Mouse (Mus musculus) cerebellum, adult (tissue): Measurements from ENCODE around the gene Gsc.
"Not testable (repeated sequence)": the region's sequence is repeated elsewhere in the genome, so short reads cannot be mapped to it uniquely, and the experiment has no call there.

Experiments
- ATAC-seq: cut with Nextera tagmentation; 2 replicates; pipeline ENCODE4 v1.9.2; 2017; ENCODE audit warnings: mild to moderate bottlenecking, moderate library complexity, mixed read lengths; ENCODE audit not compliant: insufficient number of reproducible peaks, low FRiP score, low TSS enrichment

Gsc gene

DNA sequence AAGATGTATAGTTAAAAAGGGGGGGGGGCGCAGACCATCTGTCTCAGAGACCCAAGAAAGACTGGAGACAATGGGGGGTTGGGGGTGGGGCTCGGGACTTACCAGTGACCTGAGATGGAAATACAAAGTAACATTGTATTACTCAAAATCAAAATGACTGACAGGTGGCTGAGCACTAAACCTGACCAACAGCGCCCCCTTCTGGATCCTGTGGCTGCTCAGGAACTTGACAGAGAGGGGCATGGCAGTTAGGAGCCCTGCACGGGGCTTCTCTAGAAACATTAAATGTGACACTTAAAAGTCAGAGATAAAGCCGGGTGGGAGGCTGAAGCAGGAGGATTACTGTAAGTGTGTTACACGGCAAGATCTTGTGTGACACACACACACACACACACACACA is 13.8 kb downstream of the Gsc start:
- no peak for ATAC-seq

DNA sequence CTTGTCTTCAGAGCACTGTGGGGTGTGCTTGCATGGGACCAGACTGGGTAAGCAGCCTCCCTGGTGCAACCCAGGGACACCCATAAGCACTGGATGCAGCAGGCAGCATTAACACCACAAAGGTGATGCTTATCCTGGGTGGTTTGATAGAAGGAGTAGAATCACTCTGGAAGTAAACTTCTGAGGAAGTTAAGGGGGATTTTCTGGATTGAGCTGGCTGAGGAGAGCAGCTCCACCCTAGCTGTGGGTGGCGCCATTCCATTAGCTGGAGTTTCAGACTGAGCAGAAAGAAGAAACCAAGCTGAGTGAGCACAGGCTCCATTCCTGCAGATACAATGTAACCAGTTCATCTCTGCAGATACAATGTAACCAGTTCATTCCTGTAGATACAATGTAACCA is 20.1 kb downstream of the Gsc start:
- ATAC-seq = no peak

DNA sequence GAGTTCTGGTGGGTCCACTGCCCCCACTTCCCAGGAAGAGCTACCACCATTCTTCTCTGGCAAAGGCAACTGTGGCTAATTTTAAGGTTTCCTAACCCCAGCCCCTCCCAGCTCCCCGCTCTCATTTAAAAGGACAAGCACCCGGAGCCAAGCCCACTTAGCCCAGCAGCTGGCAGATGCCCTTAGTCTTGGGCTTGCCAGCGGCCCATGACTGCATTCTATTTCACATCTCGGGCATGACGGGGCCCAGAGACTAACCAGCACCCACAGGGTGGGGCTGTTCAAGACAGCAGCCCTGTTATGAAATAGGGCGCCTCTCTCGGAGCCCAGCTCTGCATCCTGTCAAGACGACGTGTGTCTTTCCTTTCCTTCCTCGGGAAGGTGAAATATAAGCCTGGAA is 22.9 kb downstream of the Gsc start:
- no peak for ATAC-seq

DNA sequence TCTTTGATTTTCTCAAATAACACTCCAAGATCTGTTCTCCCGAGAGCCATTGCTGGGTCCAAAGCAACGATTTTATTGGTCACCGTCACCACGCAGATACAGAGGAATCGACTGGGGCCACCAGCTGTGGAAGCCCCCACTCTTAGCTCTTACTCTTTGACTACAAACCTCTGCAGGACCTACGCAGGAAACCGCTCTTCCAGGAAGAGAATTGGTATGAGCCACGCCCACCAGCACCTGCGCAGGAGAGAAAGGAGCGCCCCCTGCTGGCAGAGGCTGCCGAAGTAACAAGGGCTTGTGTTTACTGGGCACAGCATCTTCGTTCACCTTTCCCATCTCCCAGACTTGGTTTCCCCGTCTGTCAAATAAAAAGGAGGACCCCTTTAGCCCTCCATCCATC is 25.0 kb downstream of the Gsc start:
- ATAC-seq = no peak

DNA sequence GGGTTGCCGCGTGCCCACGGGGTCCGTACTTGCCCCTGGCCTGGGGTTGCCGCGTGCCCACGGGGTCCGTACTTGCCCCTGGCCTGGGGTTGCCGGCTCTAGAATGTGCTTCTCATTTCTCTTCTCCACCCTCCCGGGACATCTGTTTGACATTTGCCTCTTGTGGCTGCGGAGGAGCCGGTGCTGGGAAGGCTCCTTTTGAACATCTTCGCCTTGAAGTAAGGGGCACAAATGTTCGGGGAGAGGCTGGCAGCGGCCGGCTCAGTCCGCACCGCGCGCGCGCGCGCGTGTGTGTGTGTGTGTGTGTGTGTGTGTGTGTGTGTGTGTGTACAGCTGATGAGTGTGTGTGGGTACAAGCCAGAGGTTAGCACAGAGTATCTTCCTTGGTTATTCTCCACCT is 26.1 kb downstream of the Gsc start:
- ATAC-seq = not testable (repeated sequence)

DNA sequence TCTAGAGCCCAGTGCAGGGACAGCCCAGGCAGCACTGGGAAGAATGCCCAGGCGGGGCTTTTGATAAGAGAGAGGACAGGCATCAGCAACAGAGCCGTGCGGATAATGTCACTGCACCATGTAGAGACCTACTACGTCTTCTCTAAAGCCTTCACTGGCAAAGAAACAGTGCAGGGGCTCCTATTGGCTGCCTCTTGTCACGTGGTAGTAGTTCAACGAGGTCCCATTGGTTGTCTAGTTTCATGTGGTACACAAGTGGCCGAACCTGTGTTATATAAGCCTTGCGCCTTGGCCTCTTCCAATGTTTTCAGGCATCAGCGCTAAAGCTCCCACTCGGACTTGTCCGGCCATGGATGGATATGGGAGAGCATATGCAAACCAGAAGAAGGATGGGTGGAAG is 29.4 kb downstream of the Gsc start:
- ATAC-seq = no peak

DNA sequence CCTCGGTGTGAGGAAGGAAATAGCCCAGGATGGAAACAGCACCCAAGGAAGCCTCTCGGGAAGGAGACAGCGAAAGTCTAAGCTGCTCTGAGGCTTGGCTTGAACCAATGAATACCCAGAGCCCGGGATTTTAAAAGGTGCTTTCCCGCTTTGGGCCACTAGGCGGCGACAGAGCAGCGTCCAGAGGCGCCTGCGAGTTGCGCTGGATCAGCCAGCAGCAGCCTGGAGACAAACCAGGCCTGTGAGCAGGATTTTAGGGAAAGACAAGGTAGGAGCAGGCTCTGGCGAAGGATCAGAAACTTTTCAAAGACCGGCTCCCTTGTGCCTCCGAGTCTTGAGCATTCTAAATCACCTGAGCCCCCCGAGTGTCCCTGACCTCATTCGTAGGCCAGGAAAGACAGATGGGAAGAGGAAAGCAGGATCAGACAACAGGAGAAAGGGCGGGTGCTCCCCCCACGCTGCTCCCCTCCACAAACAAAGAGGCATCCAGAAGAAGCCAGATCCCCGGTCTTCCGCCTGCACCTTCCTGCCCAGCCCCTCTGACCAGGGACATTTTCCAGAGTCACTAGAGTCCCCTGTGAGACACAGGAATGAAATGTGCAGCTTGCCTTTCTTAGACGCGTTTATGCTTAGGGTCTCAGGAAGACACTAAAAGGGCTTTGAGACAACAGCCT is 32.9 kb downstream of the Gsc start:
- peak; percentile 53 for ATAC-seq

DNA sequence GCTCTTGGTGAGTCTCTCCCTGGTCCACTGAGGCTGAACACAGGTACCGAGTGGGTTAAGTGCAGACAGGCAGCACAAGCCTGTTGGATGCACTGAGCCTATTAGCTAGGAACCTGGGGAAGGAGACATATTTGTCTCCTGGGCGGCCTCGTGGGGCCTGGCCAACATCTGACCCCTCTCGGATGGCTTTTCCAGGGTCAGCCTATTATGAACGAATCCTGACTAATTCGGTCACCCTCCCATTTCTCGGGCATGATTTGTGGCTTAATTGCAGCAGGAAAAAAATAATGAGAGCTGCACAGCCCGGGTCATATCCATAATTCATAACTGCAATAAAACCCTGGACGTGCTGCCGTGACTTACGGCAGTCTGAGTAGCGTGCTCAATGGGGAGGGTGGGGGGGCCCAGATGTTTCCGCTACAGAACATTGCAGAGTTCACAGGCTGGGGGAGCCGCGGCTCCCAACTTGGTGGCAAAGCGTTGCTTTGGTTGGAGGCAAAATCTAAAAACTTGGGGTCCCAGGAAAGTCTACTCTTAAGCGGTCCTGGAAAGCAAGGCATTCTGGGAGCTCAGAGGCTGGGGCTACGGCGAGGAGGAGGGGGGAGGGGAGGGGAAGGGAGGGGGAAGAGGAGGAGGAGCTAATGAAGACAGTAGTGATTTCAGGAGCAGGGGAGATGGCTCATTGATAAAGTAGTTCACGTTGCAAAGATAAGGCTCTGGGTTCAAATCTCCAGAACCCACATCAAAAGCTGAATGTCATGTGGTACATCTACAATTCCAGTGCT is 39.0 kb downstream of the Gsc start:
- no peak for ATAC-seq

DNA sequence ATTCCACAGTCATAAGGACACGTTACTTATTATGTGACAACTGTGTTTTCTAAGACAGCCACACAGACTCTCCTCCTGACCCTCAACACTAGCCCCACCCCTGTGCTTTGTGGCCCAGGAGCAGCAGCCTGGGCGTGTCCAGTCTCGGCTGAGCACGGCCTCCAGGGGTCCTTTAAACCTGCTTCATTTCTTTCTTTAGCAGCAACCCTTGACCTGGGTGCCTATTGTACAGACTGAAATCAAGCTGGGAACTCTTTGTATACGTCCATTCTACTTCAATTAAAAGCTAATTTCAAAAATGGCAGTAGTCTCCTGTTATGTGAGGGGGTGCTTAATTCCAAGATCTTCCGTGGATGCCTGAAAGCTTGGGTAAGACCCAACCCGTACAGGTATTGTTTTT is 39.9 kb downstream of the Gsc start:
- no peak for ATAC-seq

DNA sequence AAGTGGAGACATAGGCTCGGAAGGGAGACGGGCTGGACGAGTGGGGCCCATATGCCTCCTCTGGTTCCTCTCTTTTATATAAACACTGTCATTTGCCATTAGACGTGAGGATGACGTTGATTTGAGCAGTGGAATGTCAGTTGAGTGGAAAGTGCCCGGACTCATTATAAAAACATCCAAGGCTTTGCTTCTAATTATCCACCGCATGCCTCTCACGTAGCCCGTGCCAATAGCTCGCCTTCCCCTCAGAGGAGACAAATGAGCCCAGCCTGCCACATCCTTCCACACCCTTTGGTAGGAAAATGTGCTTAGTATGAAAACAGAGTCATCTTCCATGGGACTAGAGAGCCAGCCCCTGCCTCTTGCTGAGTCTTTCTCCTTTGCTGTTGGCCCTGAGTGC is 41.8 kb downstream of the Gsc start:
- ATAC-seq = no peak

DNA sequence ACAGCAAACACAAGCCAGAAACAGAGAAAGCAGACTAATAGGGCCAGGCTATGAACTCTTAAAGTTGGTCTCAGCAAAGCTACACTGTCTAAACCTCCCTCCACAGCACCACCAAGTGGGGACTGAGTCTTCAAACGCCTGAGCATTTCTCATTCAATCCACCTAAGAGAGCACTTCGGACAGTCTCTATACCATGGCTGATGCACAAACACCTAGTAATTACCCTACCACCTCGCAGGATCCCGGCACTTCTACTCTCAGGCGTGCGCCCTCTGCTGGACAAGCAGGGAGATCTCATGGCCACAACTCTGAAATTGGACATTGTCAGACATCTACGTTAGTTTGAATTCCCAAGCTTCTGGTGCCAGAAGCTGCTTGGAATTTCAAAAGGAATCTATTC is 46.2 kb downstream of the Gsc start:
- ATAC-seq = peak; percentile 49; the same call in 1 of the 2 replicates

DNA sequence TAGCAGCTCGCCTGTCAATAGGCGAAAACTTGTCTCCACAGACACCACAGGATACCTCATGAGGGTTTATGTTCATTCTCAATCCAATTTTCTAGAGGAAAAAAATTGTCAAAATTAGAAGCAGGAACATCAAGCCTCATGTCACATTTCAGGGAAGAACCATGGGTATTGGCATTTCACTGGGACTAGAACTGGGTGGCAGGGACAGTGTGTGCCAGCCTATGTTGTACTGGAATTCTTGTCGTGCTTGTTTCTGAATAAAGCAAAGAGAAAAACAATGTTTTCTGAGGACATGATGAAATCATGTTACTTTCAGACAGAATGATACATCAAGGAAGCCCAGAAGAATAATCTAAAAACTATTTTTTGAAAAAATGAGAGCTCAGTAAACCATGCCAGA is 47.5 kb downstream of the Gsc start:
- ATAC-seq = no peak

DNA sequence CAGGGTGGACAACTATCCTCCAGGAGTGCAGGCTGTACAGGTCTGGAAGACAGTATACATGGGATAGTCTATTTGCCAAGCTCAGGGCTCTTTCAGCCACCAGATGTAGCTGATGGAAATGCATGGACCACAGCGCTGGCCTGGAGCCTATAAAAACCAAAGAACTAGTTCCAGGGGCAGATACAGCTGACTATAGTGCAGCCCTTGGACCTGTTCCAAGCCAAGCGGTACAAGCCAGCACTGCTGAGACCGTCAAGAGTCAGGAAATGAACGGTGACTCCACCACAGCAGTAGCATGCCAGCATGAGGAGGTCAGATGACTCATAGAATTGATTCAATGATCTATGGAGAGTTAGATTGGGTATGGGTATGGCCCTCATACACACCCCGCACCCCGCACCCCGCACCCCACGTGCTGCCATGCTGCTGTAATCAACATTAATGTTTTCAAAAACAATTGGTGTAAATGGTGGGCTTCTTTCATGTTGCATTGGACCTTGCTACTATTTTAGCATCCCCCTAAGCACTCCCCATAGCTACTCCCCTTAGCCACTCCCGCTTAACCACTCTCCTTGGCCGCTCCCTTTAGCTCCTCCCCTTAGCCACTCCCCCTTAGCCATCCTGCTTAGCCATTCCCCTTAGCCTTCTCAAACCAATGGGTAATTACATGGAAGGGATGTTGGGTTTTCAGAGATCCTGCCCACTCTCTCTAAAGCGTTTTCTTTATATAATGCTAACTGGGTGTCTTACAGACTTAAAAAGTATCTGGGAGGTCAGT is 50.3 kb downstream of the Gsc start:
- no peak for ATAC-seq
